Mouse (Mus musculus): ENCODE results near the gene Gm10392. TPM values are rescaled to one million over a fixed set of nuclear protein-coding genes. Genes with fewer than 3 reads are reported as not detected.
"Not testable (repeated sequence)": the region's sequence is repeated elsewhere in the genome, so short reads cannot be mapped to it uniquely, and the experiment has no call there.

Gm10392 gene
- total RNA-seq (2021): not detected
- long read RNA-seq, experiment 1: 0 reads
- long read RNA-seq, experiment 2: 0 reads

- no peak for DNase-seq
Observed at GRCm38 (mm10) chr11:77519043-77519442, at the start of gene Gm10392. Gm10392 (minus strand) TSS chr11:77519198.

GRCm38 (mm10) chr11:77545261-77545660 is 26.3 kb upstream of the Gm10392 start:
- DNase-seq: no peak

GRCm38 (mm10) chr11:77532202-77532846 is 13.3 kb upstream of the Gm10392 start:
- no peak for DNase-seq

GRCm38 (mm10) chr11:77530862-77531261 is 11.9 kb upstream of the Gm10392 start:
- DNase-seq: no peak

GRCm38 (mm10) chr11:77529644-77530043 is 10.6 kb upstream of the Gm10392 start:
- no peak for DNase-seq

GRCm38 (mm10) chr11:77528420-77528819 is 9.4 kb upstream of the Gm10392 start:
- not testable (repeated sequence) for DNase-seq

GRCm38 (mm10) chr11:77525804-77526486 is 6.9 kb upstream of the Gm10392 start:
- no peak for DNase-seq

GRCm38 (mm10) chr11:77520601-77521529 is 1.9 kb upstream of the Gm10392 start:
- no peak for DNase-seq

- no peak for DNase-seq
Observed at GRCm38 (mm10) chr11:77518051-77518798, 773 bp downstream of the Gm10392 start.

GRCm38 (mm10) chr11:77516553-77517425 is 2.2 kb downstream of the Gm10392 start:
- DNase-seq: no peak

GRCm38 (mm10) chr11:77515637-77516552 is 3.1 kb downstream of the Gm10392 start, which contains the start of gene Trp53i13:
Trp53i13 (minus strand) TSS chr11:77515980.
- peak; percentile 30 for DNase-seq

GRCm38 (mm10) chr11:77514832-77515636 is 4.0 kb downstream of the Gm10392 start, which contains the start of gene Abhd15:
Abhd15 (plus strand) TSS chr11:77515121.
- peak; percentile 74 for DNase-seq

GRCm38 (mm10) chr11:77514281-77514831 is 4.6 kb downstream of the Gm10392 start:
- no peak for DNase-seq

- no peak for DNase-seq
Observed at GRCm38 (mm10) chr11:77513811-77514170, 5.2 kb downstream of the Gm10392 start.

- peak; percentile 89 for DNase-seq
Observed at GRCm38 (mm10) chr11:77512891-77513810, 5.8 kb downstream of the Gm10392 start.

GRCm38 (mm10) chr11:77511336-77511735 is 7.7 kb downstream of the Gm10392 start:
- DNase-seq: no peak
